Mouse (Mus musculus): Measurements from ENCODE around the gene Eif3k.

Gene Eif3k

DNA sequence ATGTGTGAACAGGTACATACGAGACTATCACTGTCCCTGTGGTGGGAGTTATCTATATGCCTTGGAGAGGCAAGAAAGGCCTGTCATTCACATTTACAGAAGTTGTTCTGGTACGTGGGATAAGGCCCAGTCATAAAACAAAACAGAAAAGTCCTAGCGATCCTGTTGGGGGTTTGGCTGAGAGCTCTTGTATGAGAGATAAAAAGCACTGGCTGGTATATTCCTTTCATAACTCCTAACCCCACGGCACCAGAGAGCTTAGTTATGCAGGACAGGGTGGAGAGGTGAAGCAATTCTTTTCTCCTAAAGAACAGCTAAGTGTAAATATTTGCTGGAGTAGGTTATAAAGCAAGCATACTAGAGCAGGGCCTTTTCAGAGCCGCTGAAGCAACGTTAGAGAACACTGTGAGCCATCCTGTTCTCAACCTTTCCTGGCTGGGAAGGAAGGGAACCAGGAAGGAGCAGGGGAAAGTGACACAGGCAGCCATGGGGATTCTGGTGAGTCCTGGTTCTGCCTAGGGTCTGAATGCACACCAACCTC lies 22.1 kb downstream of the Eif3k start:
- no peak for DNase-seq (ENCODE audit: low read depth)

DNA sequence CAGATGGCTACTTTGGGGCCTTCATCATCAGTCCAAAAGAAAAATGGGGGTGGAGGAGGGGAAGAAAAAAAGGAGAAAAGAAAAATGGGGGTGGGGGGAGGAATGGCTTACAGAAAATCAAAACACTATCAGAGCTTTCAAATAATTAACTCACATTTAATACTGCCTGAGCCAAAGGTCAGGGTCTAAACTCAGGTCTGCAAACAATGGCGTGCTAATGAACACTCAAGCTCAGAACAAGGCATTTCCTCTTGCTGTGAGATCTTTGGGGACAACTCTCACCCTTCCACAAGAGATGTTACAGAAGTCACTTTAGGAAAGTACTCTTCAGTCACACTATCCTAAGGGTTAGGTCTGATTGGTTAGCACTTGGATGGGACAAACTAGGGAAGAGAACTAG lies 22.9 kb downstream of the Eif3k start:
- DNase-seq (ENCODE audit: low read depth): no peak

DNA sequence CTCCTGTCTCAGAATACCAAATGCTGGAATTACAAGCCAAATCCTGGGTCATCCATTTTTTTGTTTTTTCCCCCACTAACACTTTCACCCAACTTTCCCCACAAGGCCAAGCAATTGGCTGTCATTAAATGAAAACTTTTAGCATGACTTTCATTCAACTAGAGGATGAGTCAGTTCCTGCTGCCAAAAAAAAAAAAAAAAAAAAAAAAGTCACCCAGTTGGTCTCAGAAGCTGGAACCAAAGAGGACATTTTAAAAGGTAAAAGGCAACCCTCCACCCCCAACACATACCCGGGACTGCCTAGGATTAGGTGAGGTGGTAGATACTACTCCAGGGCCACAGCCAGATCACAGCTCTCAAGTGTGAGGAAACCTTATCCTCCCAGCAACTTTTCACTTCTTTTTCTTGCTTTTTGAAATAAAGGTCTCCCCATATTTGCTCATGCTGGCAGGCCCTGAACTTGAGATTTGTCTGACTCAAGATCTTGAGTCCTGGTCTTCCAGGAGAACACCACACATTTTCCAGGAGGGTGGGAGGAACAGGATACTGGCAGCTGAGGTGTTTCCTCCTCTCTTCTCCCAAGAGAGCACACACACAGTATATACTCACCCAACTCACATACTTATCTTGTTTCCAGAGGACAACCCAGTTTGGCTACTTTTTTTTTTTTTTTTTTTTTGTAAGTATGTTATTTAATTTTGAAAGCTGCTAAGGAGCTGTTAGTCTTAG lies 23.5 kb downstream of the Eif3k start:
- DNase-seq (ENCODE audit: low read depth): no peak

DNA sequence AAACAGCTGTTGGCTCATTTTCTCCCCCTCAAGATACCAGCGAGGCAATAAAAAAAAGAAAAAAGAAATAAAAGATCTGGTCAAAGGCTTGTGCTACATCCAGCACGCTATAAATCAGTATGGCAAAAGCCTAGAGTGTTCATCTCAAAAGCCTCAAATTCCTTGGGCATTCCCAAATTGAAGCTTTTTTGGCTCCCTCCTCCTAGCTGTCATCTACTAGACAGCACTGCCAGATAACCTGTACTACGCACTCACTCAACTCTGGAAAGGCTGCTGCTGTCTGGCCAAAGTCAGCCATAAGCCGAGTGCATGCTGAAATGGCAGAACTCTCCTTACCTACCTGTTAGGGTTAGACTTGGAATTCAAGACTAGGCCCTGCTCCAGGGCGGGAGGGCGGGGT lies 24.4 kb downstream of the Eif3k start:
- no peak for DNase-seq (ENCODE audit: low read depth)

DNA sequence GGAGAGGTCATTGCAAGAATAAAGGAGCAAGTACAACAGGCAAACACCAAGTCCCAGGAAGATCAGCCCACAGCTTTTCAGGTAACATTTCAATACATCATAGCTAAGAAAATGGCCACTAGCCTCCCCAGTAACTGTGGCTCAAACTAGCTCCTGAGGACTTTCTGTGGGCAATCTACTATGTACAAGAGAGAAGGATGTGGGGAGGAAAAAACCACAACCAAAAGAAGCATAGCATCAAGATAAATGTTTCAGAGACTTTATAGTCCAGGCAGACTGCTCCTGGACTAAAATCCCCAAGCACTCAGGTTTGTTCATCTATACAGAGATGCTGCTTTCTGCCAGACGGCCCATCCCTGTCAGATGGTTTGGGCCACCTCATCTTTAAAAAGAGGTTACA lies 25.4 kb downstream of the Eif3k start:
- DNase-seq (ENCODE audit: low read depth): no peak

DNA sequence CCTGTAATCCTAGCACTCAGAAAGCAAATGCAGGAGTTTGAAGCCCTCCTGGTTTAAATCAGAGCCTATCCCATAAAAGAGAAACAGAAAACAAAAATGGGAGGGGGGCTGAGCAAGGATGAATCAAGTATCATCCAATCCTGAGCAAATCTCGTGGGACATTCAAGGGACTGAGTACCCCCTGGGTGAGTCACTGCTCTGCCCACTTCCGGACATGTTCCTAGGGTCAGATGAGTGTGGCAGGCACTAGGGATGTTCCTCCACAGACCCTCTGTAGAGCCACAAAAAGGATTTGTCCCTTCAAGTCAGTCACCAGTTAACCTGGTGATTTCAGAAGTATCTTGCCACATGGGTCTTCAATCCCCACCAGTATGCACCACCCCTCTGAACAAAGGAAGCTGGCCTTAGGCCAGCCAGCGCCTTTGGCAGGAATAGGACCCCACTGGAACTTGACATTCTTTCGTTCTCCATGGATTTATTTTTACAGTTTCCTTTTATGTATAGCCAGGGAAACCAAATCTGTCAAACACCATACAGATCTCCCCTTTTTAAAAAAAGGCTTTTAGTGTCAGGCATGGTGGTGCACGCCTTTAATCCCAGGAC lies 26.3 kb downstream of the Eif3k start:
- DNase-seq (ENCODE audit: low read depth): no peak

DNA sequence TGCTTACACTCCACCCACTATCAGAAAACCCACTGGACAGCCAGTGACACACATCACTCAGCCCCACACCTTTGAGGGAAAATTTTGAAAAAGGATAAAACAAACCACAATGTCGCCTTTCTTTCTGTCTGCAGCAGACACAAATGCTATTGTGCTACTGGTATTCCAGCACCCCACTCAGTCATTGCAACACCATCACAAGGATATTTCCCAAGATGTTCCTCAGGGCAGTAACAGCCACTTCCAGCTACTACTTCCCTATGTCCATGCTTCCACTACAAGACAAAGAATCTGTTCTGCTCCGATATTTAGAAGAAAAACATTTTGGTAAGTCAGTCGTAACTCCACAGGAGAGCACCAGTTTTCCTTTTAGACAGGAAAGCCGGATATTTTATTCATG lies 26.9 kb downstream of the Eif3k start:
- no peak for DNase-seq (ENCODE audit: low read depth)

DNA sequence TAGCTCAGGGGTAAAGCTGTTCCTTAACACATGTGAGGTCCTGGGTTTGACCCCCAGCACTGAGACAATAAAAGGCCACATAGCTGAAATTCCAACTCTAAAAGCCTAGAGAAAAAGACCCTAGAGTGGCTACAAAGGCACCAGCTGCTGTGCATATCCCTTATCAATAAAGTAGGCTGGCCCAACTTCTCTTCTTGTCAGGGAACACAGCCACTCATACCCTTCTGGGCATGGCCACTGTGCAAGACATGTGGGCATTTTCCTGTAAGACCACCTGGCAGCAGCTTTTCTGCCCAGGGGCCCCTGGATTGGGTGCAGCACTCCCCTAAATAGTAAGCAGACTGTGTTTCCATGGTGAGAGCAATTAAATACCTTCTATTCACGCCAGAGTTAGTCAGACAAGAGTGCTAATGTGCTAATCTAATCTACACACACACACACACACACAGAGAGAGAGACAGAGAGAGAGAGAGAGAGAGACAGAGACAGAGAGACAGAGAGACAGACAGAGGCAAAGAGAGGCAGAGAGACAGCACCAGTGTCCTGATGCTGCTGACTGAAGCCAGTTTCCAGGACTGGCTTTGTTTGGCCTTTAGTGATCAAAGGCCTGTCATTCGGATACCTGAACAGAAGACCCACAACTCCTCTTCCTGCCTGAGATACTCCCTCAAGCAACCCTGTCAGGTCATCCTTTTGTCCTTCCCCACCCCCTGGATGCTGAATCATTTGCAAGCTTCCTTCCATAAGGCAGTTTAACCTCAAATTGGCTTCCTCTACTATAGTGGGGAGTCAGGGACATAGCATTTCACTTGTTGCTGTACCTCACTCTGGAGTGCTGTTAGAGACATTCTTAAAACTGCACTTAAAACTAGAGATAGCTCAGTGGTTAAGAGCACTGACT lies 27.9 kb downstream of the Eif3k start:
- no peak for DNase-seq (ENCODE audit: low read depth)

DNA sequence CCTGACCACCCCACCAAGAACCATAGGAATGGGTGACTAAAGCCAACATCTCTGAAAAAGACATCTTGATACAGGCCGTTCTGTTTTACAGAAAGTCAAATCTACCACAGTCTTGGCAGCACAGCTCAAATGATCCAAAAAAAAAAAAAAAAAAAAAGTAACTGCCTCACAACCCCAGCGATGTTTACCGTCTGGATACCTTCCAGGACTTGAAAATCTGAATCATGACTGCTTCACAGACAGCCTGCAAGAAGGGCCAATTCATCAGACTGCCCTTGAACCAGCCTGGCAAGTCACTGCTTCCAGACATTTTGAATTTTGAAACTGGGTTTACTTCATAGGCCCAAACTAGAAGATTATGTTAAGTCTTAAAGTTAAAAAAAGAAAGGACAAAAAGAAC lies 28.9 kb downstream of the Eif3k start:
- no peak for DNase-seq (ENCODE audit: low read depth)

DNA sequence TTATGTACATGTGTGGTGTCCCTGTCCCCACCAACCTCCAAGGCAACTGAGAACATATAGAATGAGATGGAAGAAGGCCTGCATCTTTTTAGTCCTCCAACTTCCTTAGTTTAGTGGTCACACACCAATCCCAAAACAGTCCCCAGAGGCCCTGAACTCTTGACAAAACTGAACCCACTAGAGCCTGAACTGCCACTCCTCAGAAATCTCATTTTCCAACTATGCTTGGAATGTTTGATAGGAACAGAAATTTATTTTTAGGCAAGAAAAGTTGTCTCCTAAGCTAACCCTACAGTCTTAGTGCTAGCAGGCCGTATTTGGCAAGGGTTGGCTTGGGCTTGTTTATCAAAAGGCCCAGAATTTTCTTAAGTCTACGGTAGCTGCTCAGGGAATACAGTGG lies 29.9 kb downstream of the Eif3k start:
- no peak for DNase-seq (ENCODE audit: low read depth)

DNA sequence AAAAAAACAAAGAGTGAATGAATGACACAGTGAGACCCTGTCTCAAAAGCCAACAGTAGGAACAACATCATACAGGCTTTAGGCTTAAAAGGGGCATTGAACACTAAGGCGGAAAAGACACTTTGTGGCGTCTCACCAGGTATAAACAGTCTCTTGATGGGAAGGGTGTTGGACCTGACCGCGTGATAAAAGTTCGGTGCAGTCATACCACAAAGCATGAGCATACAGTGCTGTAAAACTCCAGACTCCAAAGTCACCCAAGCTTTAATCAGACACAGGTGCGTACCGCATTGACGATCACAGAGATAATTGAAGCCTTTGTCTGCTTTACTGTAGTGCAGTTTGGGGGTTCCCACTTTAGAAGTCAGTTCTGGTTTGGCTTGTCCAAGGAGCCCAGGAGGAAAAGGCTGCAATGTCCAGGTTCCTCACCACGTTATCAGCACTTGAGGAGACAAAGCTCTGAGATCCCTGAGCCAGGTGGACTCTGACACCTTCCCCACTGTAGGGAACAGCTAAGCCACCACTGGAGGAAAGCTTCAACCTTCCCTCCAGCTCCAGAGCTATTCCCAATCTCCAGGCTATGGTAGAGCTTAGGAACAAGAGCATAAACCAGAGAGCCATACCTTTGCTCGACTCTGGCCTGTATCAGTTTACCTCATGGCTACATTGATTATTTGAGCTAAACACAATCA lies 31.2 kb downstream of the Eif3k start:
- no peak for DNase-seq (ENCODE audit: low read depth)

DNA sequence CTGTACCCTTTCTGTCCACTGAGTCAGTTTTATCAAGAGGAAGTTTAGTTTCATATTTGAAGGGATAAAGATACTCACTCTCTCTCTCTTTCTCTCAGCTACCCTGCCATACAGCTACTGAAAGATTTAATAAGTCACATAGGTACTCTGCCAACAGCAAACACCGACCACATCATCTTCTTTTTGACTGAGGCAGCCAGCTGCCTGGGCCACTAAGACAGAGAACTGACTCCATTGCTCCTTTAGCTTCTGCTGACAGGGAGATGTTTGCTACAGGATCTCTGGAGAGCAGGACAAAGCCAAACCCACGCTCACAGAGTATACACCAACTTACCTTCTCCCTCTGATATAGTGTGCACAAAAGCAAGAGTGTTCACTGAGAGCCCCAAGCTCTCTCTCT lies 32.4 kb downstream of the Eif3k start:
- DNase-seq (ENCODE audit: low read depth): no peak

DNA sequence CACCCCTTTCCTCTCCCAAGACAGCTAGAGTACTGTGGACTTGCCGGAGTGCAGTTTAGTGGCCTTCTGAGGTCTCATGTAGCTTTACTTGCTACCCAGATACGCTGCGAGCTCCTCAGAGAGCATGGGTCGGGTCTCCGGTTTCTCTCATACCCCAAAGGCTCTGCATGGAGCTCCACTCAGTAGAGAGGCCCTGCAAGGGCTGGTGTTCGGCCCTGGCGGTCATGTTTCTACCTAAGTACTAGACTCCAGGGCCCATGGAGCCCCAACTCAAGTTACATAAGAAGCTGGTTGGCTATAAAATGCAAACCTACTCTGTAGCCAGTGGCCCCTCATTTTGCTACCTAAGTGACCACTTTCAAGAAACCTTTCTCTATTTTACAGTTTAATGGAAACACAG lies 32.9 kb downstream of the Eif3k start:
- DNase-seq (ENCODE audit: low read depth): no peak

DNA sequence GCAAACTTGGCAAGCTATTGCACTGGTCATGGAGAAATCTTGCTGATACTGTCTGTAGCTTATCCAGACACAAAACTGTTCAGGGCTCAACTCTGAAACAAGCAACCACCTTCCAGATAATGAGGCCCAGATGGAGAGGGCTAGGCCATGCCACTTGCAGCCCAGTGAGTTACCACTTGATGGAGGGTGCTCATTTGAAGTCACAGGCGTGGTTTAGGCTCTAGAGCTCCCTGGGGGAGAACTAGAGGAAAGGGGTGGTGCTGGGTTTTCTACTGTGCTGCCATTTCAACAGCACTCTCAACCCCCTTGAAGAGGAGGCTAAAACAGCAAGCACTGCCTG lies 35.4 kb downstream of the Eif3k start:
- DNase-seq (ENCODE audit: low read depth): no peak

DNA sequence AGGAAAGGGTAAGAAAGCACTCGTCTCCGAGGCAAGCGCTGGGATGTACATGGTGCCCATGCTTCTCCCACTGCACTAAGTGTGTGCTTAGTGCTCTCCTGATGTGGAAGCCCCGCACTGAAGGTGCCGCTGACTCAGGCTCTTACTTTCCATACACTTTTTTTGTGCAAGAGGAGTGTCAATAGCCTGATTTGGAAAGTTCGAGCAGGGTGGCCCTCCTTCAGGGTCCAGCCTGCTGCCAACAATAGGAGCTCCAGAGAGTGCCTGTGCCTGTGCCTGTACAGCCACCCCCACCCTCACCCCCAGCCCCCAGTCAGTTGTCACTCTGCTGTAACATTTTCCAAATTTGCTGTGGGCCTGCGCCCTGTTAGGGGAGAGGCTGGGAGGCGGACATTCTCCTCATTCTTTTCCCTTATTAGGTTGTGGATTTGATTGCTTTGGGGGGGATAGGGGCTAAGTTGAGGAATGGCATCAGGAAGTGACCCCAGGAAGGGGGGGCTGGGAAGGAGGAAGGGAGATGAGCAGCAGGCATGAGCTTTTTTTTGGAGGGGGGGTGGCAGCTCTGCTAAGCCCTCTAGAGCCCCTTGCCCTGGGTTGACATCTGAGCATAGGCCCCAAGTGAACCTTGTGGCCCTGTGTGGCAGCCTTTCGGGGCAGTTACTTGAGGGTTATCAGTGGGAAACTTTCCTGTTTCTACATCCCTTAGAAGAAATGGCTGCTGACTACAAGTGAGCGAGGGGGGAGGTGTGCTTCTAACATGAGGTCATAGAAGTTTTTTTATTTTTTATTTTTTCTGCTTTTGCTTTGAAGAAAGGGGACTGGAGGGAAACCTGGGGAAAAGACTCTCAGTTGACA lies 36.0 kb downstream of the Eif3k start:
- peak; percentile 42 for DNase-seq (ENCODE audit: low read depth)

DNA sequence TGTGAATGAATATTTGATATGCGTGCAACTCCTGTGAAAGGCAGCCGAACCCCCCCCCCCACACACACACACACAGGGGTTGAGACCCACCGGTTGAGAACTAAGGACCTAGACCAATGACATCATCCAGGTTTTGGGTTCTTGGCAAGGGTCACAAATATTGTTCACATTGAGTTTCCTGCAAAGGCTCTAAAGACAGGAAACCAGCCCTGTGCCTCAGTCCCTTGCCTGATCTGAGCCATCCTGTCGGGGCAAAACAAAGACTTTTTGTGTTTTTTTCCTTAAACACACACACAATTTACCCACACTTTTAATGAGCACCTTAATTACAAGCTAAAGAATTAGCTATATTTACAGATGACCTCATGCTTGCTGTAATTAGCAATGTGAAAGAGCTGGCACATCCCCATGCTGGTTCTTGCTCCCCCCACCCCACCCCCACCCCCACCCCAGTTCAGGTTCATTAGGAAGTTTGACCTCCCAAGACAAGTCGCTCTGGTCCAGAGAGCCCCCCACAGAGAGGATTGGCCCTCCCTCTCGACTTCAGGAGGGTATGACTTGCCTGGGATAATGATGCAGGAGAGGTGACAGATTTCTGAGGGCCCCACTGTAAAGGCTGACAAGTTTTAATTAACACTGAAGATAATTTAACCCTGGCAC lies 36.8 kb downstream of the Eif3k start:
- DNase-seq (ENCODE audit: low read depth): peak; percentile 63

DNA sequence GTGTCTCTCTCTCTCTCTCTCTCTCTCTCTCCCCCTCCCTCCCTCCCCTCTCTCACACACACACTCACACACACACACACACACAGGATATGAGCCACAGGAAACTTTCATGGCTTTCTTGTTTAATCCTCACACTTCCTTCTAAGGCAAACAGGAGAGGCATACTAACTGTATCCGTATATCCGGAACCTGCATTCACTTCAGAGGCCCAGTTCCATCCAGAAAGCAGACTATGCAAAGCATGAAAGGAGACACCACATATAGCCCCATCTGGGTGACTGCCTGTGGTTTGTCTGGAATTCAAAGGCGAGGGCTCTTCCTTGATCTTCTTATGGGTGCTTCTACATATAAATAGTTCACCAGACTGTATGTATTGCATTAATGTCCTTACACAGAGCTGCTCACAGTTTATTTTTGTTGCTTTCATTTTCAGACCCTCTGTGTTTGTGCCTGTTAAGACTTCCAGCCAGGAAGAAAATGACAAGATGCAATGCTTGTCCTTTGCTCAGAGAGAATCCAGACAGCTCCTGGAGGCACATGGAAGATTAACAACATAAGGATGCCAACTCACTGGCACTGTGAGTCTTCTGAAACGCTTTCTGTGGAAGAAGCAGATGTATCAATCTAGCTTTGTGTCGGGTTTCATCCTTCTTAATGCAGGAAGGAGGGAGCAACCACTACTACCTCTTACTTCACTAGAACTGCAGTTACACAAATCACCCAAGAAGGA lies 38.0 kb downstream of the Eif3k start:
- DNase-seq (ENCODE audit: low read depth): peak; percentile 40

DNA sequence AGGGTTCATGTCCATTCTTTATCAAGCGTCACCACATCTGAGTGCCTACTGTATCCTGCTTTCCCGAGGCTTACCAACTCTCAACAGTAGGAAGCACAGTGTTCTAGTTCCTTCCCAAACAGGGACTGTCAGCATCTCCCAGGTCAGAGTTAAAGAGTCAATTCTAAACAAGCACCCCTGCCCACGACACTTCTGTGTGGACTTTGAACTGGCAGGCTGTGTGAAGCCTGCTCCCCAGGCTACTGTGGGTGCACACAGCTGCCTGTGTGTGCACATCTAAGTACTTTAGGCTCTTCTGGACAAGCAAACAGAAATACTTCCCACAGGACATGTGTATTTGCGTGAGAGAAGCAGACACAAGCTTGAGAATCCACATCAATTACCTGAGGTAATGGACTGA lies 40.1 kb downstream of the Eif3k start:
- no peak for DNase-seq (ENCODE audit: low read depth)

DNA sequence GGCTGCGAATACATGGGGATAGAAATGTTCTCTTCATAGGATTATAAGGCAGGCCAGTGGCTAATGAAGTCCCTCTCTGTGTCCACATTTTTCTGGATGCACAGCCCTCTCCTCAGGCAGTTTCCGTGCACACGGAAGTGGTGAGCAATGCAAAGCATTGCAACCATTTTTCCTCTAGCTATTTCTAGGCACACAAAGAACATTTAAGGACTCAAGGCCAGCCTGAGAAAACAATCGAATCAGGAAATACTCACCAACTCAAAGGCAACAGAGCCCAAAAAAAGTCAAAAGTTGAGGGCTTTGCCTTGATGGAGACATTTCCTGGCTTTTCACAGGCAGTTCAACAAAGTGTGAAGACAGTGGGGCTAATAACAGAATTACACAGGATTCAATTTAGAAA lies 40.5 kb downstream of the Eif3k start:
- DNase-seq (ENCODE audit: low read depth): no peak
